Mouse (Mus musculus) cerebellum, adult 2 months (tissue): Measurements from ENCODE around the gene Gm10198. TPM values are rescaled to one million over a fixed set of nuclear protein-coding genes. Genes with fewer than 3 reads are reported as not detected.

ENCODE experiments used
- DNase-seq, 2 experiments: peaks; one replicate each; pipeline ENCODE4 v3.0.0; 2021
- H3K27ac ChIP-seq: fragments of 200-500 bp; 2 replicates; pipeline ENCODE4 v1.5.1; 2012; ENCODE audit warnings: low read length, control low read depth, inconsistent platforms; ENCODE audit not compliant: insufficient read depth
- H3K27me3 ChIP-seq: fragments of 200-500 bp; 2 replicates; pipeline ENCODE4 v1.6.1; 2012; ENCODE audit warnings: inconsistent platforms, mild to moderate bottlenecking, low read length, moderate library complexity; ENCODE audit not compliant: control insufficient read depth, insufficient read depth
- H3K4me1 ChIP-seq: fragments of 200-500 bp; 2 replicates; pipeline ENCODE4 v1.6.1; 2011; ENCODE audit warnings: low read length; ENCODE audit not compliant: control insufficient read depth, insufficient read depth
- H3K4me3 ChIP-seq: fragments of 200-500 bp; replicated peaks from 2 replicates; pipeline ENCODE3; 2011; ENCODE audit warnings: mild to moderate bottlenecking, low read depth, low read length, control low read depth; ENCODE audit not compliant: insufficient read depth
- CTCF ChIP-seq: fragments of 200-500 bp; IDR thresholded peaks from 2 replicates; pipeline ENCODE4 v1.5.1; 2011; ENCODE audit warnings: low read depth, mild to moderate bottlenecking, control low read depth, low read length, moderate library complexity, borderline replicate concordance; ENCODE audit not compliant: insufficient read depth
- POLR2A ChIP-seq: fragments of 200-500 bp; IDR thresholded peaks from 2 replicates; pipeline ENCODE4 v1.6.1; 2011; ENCODE audit warnings: low read length, control low read depth, borderline replicate concordance; ENCODE audit not compliant: insufficient read depth
- WGBS: fragments of 180-500 bp; shearing (Covaris S2); methylation state at CpG from one replicate; pipeline ENCODE4 v1.1.7; 2018; 5-methylcytosine and 5-hydroxymethylcytosine counted together
- polyA plus RNA-seq: library from polyadenylated mRNA; depleted of rRNA; stranded (reverse); fragments of >200 nt; gene quantifications from 2 replicates; pipeline ENCODE4 v1.2.3, GENCODE M21; 2012; rRNA removed

Gm10198 gene
- polyA plus RNA-seq, 1 experiment: not detected

GRCm38 (mm10) chr13:111620433-111620832 is 27.8 kb downstream of the Gm10198 start:
- no peak for DNase-seq
- Histone ChIP-seq H3K4me3 (no peak overlapping the region), H3K4me1 (no peaks in the 10 kb centered on the region), H3K27me3 (no peaks in the 10 kb centered on the region), H3K27ac (no peak overlapping the region)
- 85% methylated on average over 4 of the region's 4 CpGs for WGBS
- TF ChIP-seq POLR2A (no peak), CTCF (no peak)

GRCm38 (mm10) chr13:111622425-111622824 is 29.8 kb downstream of the Gm10198 start:
- no peak overlapping the region for H3K4me3 ChIP-seq
- H3K27ac ChIP-seq: no peak overlapping the region
- H3K4me1 ChIP-seq: no peaks in the 10 kb centered on the region
- 95% methylated on average over 3 of the region's 3 CpGs for WGBS
- DNase-seq: no peak
- H3K27me3 ChIP-seq: no peaks in the 10 kb centered on the region
- no peak for TF ChIP-seq POLR2A
- TF ChIP-seq CTCF: no peak

- Histone ChIP-seq H3K27me3 (no peaks in the 10 kb centered on the region), H3K4me3 (no peak overlapping the region), H3K4me1 (no peaks in the 10 kb centered on the region), H3K27ac (no peak overlapping the region)
- WGBS: 88% methylated on average over 7 of the region's 7 CpGs
- TF ChIP-seq POLR2A (no peak), CTCF (no peak)
- DNase-seq: no peak
Measured at GRCm38 (mm10) chr13:111623112-111623511, 30.5 kb downstream of the Gm10198 start.

- TF ChIP-seq POLR2A: no peak
- no peak for TF ChIP-seq CTCF
- Histone ChIP-seq H3K4me3 (no peak overlapping the region), H3K27me3 (no peaks in the 10 kb centered on the region), H3K27ac (no peak overlapping the region), H3K4me1 (no peaks in the 10 kb centered on the region)
- no peak for DNase-seq
- WGBS: 27% methylated on average over 6 of the region's 6 CpGs
Measured at GRCm38 (mm10) chr13:111624115-111624514, 31.5 kb downstream of the Gm10198 start.

- Histone ChIP-seq H3K27ac (no peak overlapping the region), H3K4me1 (no peaks in the 10 kb centered on the region), H3K27me3 (no peaks in the 10 kb centered on the region), H3K4me3 (no peak overlapping the region)
- TF ChIP-seq CTCF (no peak), POLR2A (no peak)
- 85% methylated on average over 16 of the region's 16 CpGs for WGBS
- DNase-seq: no peak
Measured at GRCm38 (mm10) chr13:111634163-111635160, 41.9 kb downstream of the Gm10198 start.

- TF ChIP-seq POLR2A (no peak), CTCF (no peak)
- WGBS: 92% methylated on average over 6 of the region's 6 CpGs
Measured at GRCm38 (mm10) chr13:111640319-111640718, 47.7 kb downstream of the Gm10198 start.

More at GRCm38 (mm10) chr13:111640319-111640718, 47.7 kb downstream of the Gm10198 start:
- no peaks in the 10 kb centered on the region for H3K27me3 ChIP-seq
- no peaks in the 10 kb centered on the region for H3K4me1 ChIP-seq
- no peak for DNase-seq
- H3K4me3 ChIP-seq: no peak overlapping the region
- H3K27ac ChIP-seq: no peak overlapping the region

Other genes starting within 250 kb of the Gm10198 start
- 52.6 and 53.0 TPM in 2 replicates for gene Gpbp1, start 102.7 kb upstream of the Gm10198 start, polyA plus RNA-seq
- gene Gm49496, start 42.8 kb upstream of the Gm10198 start, polyA plus RNA-seq: not detected in 2 replicates
- 12.5 and 12.7 TPM in 2 replicates for gene Mier3, start 88.2 kb downstream of the Gm10198 start, polyA plus RNA-seq
- 12.3 and 13.6 TPM in 2 replicates for gene Map3k1, start 216.2 kb downstream of the Gm10198 start, polyA plus RNA-seq